ENCODE assay signal across 18 mouse cellular contexts in the genomic region with DNA sequence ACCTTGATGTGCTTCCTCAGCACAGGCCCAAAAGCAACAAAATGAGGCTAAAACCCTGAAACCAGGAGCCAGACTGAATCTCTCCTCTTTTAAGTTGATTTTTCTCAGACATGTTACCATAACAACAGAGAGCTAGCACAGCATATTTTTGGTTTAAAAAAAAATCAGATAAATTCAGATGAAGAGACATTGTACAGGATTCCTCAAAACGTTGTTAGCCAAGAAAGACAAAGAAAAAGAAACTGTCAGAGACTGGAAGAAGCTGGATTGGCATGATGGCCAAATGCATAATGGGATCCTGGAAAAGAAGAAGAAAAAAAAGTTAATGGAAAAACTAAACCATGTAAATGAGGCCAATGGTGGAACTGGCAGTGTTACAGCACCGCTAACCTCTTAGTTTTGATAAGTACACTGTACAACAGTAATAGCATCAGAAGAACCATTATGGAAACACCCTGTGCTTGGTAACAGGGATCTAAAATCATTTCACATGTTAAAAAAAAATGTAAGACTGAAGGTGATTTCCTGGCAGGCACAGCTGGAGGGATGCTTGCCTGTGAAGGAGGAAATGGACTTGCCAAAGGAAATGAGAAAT.
DNase-seq lines count a peak whose midpoint lies in the region; ATAC-seq and TF ChIP-seq lines count a peak whose summit lies in the region.
"Had no signal": no experiment of that assay in that cellular context is flagged by ENCODE, and none has a peak within 500 bp of the region (broad histone marks: within the 10 kb centered on the region; RNA-seq: fewer than 3 reads in every experiment).

No protein-coding gene starts in this region.

- no peak overlapping the region for H3K4me3 ChIP-seq in forebrain, embryonic 14.5 days (ENCODE audit: low read depth, low read length)
- no peak overlapping the region for H3K4me3 ChIP-seq in forebrain, embryonic 13.5 days
- H3K4me3 ChIP-seq in kidney, adult 2 months (ENCODE audit: insufficient read depth, low read depth, low read length): no peak overlapping the region
- H3K4me3 ChIP-seq in lung, embryonic 14.5 days (ENCODE audit: low read depth, low read length): no peak overlapping the region
- H3K4me3 ChIP-seq: midbrain, embryonic 10.5 days had no signal

- H3K27ac ChIP-seq in forebrain, embryonic 14.5 days (ENCODE audit: low read depth, low read length): no peak overlapping the region
- no peak overlapping the region for H3K27ac ChIP-seq in forebrain, embryonic 13.5 days
- H3K27ac ChIP-seq in kidney, adult 2 months (ENCODE audit: insufficient read depth, low read depth, low read length): no peak overlapping the region
- peak overlapping the region; percentile 63; the same call in 1 of the 2 replicates for H3K27ac ChIP-seq in lung, embryonic 14.5 days (ENCODE audit: low read depth)
- H3K27ac ChIP-seq: macrophage; midbrain, embryonic 10.5 days had no signal

- no peak for TF ChIP-seq POLR2A in kidney, adult 2 months (IDR thresholded peaks at IDR 0.05; ENCODE audit: low read depth, low read length)

- H3K9me3 ChIP-seq in forebrain, embryonic 14.5 days (replicated peaks; ENCODE audit: control insufficient read depth, low read length): no peaks in the 10 kb centered on the region
- H3K9me3 ChIP-seq in forebrain, embryonic 13.5 days (replicated peaks): no peaks in the 10 kb centered on the region
- H3K9me3 ChIP-seq in lung, embryonic 14.5 days (ENCODE audit: low read depth, low read length): no peaks in the 10 kb centered on the region
- H3K9me3 ChIP-seq: midbrain, embryonic 10.5 days had no signal

- no peak overlapping the region for H3K4me2 ChIP-seq in forebrain, embryonic 14.5 days (ENCODE audit: low read length)
- no peak overlapping the region for H3K4me2 ChIP-seq in forebrain, embryonic 13.5 days
- no peak overlapping the region for H3K4me2 ChIP-seq in lung, embryonic 14.5 days
- H3K4me2 ChIP-seq: liver, embryonic 11.5 days had no signal

- ATAC-seq in forebrain, embryonic 14.5 days: no peak
- no peak for ATAC-seq in forebrain, embryonic 13.5 days
- 0 out of 2 replicates have a peak, but pooled peaks have one; percentile 49 for ATAC-seq in lung, embryonic 14.5 days (ENCODE audit: insufficient read depth)
- ATAC-seq: CD4-positive, CD25-positive, alpha-beta regulatory T cell, adult 4 months; Patski had no signal

- no peaks in the 10 kb centered on the region for H3K27me3 ChIP-seq in forebrain, embryonic 14.5 days (replicated peaks; ENCODE audit: control insufficient read depth, insufficient read depth, low read length)
- H3K27me3 ChIP-seq in forebrain, embryonic 13.5 days: no peaks in the 10 kb centered on the region
- H3K27me3 ChIP-seq in kidney, adult 2 months (replicated peaks; ENCODE audit: control insufficient read depth, insufficient read depth, low read length): no peaks in the 10 kb centered on the region
- no peaks in the 10 kb centered on the region for H3K27me3 ChIP-seq in lung, embryonic 14.5 days (ENCODE audit: insufficient read depth, low read length)

- H3K36me3 ChIP-seq in forebrain, embryonic 14.5 days (ENCODE audit: control insufficient read depth, insufficient read depth, low read length): no peaks in the 10 kb centered on the region
- H3K36me3 ChIP-seq in forebrain, embryonic 13.5 days (ENCODE audit: poor library complexity, severe bottlenecking): no peaks in the 10 kb centered on the region
- no peaks in the 10 kb centered on the region for H3K36me3 ChIP-seq in kidney, adult 2 months (ENCODE audit: control insufficient read depth, insufficient read depth, low read length)
- H3K36me3 ChIP-seq in lung, embryonic 14.5 days (ENCODE audit: insufficient read depth): no peaks in the 10 kb centered on the region
- H3K36me3 ChIP-seq: midbrain, embryonic 10.5 days had no signal

- DNase-seq in forebrain, embryonic 14.5 days (ENCODE audit: low spot score): peak; percentile 12
- DNase-seq in kidney, adult 2 months: peak; percentile 3
- DNase-seq in kidney, postnatal 25 days: no peak
- peak; percentile 68 for DNase-seq in lung, embryonic 14.5 days
- no peak for DNase-seq in lung, adult 18-20 months
- DNase-seq in lung, postnatal 25 days (ENCODE audit: low spot score): peak; percentile 22
- DNase-seq in thymus, postnatal 4 days: no peak
- DNase-seq: adrenal gland, postnatal 10 days; cerebellum, adult 11 months; cerebellum, postnatal 14 days; embryo, embryonic 11 days; kidney, adult 18-20 months had no signal

- H3K9ac ChIP-seq in forebrain, embryonic 14.5 days (ENCODE audit: low read length): no peak overlapping the region
- H3K9ac ChIP-seq in forebrain, embryonic 13.5 days: no peak overlapping the region
- no peak overlapping the region for H3K9ac ChIP-seq in lung, embryonic 14.5 days

- 57% methylated on average over 2 of the region's 2 CpGs for WGBS in forebrain, embryonic 14.5 days
- WGBS in forebrain, embryonic 13.5 days: 65% methylated on average over 2 of the region's 2 CpGs
- 36% methylated on average over 2 of the region's 2 CpGs for WGBS in kidney, adult 2 months
- WGBS in lung, embryonic 14.5 days: 32% methylated on average over 2 of the region's 2 CpGs

- no peaks in the 10 kb centered on the region for H3K4me1 ChIP-seq in forebrain, embryonic 14.5 days (ENCODE audit: control insufficient read depth, insufficient read depth, low read length)
- no peaks in the 10 kb centered on the region for H3K4me1 ChIP-seq in forebrain, embryonic 13.5 days
- no peaks in the 10 kb centered on the region for H3K4me1 ChIP-seq in kidney, adult 2 months (ENCODE audit: control insufficient read depth, insufficient read depth, low read length)
- peaks cover 3% of the 10 kb centered on the region; the same call in 1 of the 2 replicates for H3K4me1 ChIP-seq in lung, embryonic 14.5 days (ENCODE audit: insufficient read depth)
- H3K4me1 ChIP-seq: midbrain, embryonic 10.5 days had no signal

- TF ChIP-seq CTCF in kidney, adult 2 months (conservative IDR thresholded peaks at IDR 0.05; ENCODE audit: insufficient read depth, insufficient read length, low read depth, low read length): no peak
- no peak for TF ChIP-seq CTCF in lung, embryonic 14.5 days (IDR thresholded peaks at IDR 0.05; ENCODE audit: low read depth)

Comparison
In these comparisons a context has a peak if more than half of its experiments do, and no peak if none do; other contexts are left out.
1. DNase-seq: peak in forebrain, embryonic 14.5 days (single experiment), kidney, adult 2 months (single experiment), lung, embryonic 14.5 days (single experiment) and lung, postnatal 25 days (single experiment); none in kidney, postnatal 25 days (0 of 2), lung, adult 18-20 months (0 of 2) and thymus, postnatal 4 days (single experiment).